Mouse (Mus musculus) embryo, embryonic 11.5 days (tissue): ENCODE results near the gene Tbc1d10b.
"Not testable (repeated sequence)": the region's sequence is repeated elsewhere in the genome, so short reads cannot be mapped to it uniquely, and the experiment has no call there.

Experiments used
- DNase-seq: peaks from one replicate; pipeline ENCODE4 v3.0.0-alpha.2; 2012; ENCODE audit warnings: low read depth, low spot score

The Tbc1d10b gene

DNA sequence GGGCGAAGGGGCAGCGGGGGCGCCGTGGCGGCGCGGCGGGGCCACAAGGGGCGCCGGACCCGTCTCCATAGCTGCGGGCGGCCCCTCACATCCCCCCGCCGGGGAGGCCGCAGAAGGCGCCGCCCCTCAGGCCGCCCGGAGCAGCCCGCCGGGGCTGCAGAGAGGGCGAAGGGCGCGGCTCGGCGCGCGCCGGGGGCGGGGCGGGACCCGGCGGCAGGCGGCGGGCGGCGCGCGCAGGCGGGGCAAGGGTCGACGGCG, at the start of gene Tbc1d10b:
Gene Tbc1d10b (minus strand): TSS at position 174 of the 258 bp plus-strand sequence.
- no peak for DNase-seq

DNA sequence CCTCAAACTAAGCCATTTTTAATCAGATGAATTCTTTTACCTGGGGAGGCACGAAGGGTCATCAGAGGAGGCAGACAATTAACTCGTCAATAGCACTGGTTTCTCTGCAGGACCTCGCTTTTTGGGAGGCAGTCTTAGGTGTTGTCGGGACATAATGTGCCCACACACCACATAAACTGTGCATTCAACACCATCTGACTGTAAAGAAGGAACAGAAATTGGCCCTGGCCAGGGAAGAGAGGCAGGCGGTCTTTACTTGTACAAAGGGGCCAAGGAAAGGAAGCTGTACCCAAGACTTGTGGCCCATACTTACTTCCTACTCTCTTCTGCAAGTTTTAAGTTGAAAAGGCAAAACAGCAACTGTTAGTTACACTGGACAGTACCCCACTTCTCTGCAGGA, 48.2 kb upstream of the Tbc1d10b start:
- DNase-seq = no peak

DNA sequence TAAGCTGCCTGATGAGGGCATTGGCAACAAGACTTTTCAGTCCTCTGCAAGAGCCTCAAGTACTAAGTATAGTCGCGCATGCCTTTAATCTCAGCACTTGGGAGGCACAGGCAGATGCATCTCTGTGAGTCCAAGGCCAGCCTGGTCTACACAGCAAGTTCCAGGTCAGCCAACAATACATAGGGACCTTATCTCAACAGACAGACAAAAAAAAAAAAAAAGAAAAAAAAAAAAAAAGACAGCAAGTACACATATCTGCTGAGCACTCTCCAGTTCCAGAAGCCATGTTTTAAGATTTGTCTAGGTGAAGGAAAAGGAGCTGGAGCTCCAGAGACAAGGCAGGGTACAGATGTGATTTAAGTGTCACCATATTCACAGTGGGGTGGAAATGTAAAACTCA, 47.7 kb upstream of the Tbc1d10b start:
- no peak for DNase-seq

DNA sequence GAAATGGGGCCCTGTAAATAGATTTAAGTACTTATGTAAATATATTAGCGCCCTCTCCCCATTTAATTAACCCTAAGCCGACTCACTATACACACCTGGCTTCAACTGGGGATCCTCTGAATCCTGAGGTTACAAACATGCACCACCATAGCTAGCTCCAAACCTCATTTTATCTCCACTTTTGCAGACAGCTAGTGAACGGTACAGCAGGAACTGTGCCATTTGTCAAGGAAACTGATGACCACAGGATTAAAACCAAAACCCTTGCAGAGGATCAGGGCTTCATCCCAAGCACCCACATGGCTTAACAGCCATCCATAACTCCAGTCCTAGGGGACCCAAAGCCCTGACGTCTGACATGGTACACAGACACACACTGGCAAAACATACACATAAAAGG, 46.7 kb upstream of the Tbc1d10b start:
- no peak for DNase-seq

DNA sequence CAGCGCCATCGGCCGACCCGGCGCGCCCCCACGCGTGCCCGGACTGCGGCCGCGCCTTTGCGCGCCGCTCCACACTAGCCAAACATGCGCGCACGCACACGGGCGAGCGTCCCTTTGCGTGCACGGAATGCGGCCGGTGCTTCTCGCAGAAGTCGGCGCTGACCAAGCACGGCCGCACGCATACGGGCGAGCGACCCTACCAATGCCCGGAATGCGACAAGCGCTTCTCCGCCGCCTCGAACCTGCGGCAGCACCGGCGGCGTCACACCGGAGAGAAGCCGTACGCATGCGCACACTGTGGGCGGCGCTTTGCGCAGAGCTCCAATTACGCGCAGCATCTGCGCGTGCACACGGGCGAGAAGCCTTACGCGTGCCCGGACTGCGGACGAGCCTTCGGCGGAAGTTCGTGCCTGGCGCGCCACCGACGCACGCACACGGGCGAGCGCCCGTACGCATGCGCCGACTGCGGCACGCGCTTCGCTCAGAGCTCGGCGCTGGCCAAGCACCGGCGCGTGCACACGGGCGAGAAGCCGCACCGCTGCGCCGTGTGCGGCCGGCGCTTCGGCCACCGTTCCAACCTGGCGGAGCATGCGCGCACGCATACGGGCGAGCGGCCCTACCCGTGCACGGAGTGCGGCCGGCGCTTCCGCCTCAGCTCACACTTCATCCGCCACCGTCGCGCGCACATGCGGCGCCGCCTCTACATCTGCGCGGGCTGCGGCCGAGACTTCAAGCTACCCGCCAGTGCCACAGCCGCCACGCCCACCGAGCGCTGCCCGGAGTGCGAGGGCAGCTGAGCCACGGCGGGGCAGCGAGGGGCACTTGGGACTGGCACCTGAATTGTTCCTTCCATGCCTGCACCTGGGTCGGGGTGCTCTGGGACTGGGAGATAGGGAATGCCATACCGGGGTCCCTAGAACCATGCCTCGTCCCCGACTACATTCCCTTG, 45.8 kb upstream of the Tbc1d10b start:
- DNase-seq = peak; percentile 96

DNA sequence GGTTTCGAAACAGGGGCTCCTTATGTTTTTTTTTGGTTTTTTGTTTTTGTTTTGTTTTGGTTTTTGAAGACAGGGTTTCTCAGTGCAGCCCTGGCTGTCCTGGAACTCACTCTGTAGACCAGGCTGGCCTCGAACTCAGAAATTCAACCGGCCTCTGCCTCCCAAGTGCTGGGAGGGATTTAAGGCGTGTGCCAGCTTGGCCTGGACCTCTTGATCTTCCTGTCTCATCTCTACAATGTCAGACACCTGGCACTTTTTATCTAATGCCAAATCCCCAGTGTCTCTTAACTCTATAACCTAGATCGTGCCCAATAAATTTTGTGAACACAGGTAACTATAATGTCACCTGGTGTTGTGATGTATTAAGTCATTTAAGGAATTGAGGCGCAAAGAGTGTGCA, 45.1 kb upstream of the Tbc1d10b start:
- no peak for DNase-seq

DNA sequence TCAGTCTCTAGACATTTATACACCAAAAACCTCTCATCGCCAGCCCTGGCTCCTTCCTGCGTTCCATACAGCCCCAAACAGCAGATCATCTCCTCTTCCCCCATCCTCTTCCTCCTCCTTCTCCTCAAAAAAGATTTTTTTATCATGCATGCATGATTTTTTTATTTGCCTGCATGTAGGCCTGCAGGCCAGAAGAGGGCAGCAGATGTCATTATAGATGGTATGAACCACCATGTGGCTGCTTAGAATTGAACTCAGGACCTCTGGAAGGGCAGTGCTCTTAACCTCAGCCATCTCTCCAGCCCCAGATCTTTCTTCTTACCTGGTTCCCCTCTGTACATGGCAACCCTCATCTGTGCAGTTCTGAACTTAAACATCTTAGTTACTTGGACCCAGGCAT, 44.1 kb upstream of the Tbc1d10b start:
- DNase-seq = no peak

DNA sequence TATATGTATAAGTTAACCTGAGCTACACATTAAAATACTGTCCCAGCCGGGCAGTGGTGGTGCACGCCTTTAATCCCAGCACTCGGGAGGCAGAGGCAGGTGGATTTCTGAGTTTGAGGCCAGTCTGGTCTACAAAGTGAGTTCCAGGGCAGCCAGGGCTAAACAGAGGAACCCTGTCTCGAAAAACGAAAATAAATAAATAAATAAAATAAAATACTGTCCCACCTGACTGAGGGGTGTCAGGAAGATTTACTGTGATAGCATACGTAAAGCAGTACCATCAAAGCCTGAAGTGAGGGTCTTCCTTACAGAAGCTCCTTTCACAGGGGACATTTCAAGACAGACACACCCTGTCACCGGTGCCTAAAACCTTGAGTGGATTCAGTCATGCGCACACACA, 42.2 kb upstream of the Tbc1d10b start:
- not testable (repeated sequence) for DNase-seq

DNA sequence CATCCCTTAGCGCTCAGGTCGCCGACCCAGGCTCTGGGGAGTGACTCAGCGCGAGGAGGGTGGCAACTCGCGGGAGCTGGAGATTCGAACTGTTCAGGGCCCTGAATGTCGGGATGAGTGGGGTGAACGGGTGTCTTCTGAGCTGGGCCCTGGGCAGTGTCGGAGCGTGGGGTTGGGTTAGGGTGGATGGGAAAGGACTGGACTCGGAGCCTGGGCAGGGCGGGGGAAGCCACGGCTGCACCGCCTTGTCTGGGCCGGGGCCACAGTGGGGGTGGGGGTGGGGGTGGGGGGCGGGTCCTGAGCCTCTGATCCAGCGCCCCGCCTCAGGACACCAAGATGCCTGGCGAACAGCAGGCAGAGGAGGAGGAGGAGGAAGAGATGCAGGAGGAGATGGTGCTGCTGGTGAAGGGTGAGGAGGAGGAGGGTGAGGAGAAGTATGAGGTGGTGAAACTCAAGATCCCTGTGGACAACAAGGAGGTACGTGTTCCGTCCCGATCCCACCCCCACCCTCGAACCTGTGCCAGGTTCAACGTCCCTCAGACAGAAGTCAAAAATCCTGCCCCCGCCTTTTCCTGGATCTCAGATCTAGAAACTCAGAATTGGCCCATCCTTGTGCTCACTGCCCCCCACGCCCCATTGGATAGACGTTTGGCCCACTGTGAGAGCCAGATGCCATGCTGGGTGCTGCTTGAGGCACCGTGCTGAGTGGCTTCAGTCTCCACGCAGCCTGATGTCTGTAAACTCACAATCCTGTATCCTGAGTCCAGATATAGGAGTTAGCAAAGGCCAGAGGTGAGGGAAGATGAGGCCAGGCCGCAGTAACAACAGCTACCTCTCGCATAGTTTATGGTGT, 36.6 kb upstream of the Tbc1d10b start:
- DNase-seq = no peak

DNA sequence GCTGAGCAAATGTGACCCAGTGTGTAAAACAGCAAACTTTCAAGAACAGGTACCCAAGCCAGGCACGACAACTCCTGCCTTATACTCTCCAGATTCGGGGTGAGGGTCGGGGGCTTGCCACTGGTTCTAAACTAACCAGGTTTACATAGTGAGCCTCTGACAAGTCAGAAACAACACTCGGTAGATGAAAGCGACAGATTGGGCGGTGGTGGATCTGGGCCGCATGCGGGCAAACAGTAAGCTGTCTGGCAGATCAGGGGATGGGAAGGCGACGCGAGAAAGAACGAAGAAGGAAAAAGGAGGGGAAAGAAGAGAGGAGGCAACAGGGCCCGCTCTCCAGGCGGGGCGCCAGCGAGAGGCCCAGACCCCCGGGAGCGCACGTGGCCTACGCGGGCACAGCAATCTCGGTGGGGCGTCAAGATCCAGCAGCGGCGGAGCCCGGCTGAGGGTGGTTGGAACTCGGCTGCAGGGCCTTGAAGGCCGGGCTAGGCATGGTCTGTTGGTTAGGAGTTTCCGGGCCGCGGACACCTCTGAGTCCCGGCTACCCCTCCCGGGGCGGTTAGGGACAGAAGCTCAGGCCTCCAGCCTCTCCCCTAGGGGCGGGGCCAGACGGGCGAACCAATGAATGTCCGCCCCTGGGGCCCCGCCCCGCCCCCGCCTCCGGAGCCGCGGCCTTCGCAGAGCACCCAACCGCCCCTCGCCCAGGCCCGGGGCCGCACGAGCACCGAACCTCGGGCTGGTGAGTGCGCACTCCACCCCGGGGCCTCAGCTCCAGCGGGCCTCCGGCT, 35.8 kb upstream of the Tbc1d10b start, which contains the start of gene Zfp771:
Gene Zfp771 (plus strand): TSS at position 405 of the 788 bp plus-strand sequence.
- DNase-seq = peak; percentile 88

DNA sequence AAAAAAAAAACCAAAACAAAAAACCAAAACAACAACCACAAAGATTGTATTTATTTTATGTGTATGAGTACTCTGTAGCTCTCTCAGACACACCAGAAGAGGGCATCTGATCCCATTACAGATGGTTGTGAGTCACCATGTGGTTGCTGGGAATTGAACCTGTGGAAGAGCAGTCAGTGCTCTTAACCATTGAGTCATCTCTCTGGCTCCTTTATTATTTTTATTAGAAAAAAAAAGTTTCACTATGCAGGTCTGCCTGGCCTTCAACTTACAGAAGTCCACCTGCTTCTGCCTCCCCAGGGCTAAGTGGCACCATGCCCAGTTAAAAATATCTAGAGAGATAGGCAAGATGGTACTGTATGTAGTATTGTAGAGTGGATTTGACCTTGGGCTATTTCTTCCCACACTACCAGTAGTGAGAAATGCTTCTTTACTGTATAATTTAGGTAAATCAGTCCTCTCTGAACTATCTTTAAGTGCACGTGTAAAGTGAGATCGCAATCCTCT, 35.1 kb upstream of the Tbc1d10b start:
- no peak for DNase-seq

DNA sequence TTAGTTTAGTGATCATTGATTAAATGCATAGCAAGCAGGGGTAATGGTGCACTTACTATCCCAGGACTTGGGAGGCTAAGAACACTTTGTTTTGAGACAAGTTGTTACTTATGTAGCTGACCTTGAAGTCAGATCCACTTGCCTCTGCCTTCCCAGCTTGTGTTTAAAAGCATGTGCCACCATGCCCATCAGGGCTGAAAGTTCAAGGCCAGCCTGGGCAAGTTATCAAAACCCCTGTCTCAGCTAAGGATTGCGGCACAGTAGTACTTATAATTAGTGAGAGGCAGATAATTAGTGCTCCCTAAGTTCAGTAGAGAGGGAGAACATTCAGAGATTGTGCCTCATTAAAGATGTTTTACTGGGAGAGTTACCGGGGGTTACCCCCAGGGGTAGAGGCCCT, 26.5 kb upstream of the Tbc1d10b start:
- no peak for DNase-seq

DNA sequence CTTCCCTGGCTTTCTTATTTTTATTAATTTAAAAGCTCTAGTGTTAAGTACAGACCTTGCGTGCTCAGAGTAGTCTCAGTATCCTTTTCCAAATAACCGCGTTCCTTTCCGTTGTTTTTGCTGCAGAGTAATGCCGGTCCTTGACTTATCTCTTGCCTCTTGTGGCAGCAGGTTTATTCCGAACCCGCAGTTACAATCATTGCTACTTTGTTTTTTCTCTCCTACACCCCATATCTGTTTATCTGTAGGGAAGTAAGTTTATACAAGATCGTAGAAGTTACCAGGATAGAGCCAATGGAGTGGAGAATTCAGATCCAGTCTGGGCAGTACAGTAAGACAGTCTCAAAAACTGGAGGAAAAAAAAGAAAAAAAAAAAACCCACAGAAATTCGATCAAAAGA, 25.5 kb upstream of the Tbc1d10b start:
- DNase-seq = no peak

DNA sequence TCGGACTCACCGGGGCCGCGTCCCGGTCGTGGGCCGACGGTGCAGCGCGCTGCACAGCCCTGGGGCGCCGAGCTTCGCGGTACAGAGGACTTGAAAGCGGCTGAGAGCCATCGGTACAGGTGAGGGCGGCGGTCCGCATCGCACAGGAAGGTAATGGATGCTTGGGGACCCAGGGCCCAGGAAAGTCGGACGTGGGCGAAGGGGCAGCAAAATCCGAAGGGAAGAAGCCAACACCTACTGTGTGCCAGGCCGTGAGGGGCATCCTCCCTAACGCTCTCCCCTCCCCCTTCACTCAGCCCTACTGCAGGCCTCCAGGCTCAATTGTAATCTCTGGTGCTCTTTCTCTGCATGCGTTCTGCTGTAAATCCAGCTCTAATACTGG, 25.1 kb upstream of the Tbc1d10b start:
- no peak for DNase-seq

DNA sequence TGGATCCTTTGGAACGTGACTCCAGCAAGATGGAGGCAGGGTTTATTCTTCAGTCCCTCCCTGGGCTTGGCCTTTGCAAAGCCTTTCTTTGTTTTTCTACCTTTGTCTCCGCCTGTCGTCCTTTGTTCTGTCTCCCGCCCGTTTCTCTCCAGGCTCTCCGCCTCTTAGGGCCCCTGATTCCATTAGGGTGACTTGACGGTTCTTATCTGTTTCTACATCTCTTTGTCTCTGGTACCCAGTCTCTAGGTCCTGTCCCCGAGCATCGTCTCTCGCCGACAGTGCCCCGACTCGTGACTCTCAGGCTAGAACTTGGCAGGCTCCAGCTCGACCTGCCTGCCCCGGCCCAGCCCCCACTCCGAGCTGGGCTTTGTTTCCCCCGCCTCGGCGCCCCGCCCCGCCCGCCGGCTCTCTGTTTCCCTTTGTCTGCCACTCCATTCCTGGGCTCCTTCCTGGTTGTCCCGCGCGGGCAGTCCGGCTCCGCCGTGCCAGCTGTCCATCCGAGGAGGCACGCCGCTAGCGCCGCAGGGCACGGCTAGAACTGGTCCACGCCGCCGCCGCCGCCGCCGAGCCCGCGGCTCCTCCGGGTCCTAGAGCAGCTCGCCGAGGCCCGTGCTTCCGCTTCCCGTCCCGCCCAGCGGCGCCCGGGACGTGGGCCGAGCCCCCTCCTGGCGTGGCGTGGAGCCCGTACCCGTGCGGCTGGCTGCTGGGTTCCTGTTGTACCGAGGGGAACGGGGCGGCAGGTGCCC, 24.5 kb upstream of the Tbc1d10b start, which contains the start of the genes Zfp553 and Sept1:
Gene Zfp553 (plus strand): TSS at position 440 of the 746 bp plus-strand sequence.
Gene Sept1 (minus strand): TSS at position 509 of the 746 bp plus-strand sequence.
- peak; percentile 76 for DNase-seq

DNA sequence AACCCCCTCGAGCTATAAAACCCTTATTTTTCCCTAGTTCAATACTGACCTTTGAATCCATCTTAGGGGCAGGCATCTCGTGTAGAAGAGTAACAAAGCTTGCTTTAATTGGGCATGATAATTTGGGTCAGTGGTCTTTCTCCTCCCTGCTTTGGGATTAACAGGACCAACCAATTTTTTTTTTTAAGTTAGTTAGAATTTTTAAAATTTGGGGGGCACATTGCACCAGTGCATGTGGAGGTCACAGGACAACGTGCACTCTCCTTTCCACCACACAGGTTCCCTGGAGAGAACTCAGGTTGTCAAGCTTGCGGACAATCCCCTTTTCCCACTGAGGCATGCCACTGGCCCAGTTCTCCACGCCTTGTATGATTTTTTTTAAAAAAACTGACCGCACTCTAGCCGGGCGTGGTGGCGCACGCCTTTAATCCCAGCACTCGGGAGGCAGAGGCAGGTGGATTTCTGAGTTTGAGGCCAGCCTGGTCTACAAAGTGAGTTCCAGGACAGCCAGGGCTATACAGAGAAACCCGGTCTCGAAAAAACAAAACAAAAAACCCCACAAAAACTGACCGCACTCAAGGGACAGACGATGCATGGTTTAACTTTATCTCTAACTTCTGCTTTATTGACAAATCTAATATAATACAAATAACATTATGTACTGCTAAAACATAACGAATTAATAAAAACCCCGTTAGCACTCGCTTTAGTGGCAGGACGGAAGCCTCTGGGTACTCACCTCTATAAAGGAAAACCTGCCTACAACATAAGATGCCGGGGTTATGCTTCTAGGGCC, 23.8 kb upstream of the Tbc1d10b start:
- no peak for DNase-seq

DNA sequence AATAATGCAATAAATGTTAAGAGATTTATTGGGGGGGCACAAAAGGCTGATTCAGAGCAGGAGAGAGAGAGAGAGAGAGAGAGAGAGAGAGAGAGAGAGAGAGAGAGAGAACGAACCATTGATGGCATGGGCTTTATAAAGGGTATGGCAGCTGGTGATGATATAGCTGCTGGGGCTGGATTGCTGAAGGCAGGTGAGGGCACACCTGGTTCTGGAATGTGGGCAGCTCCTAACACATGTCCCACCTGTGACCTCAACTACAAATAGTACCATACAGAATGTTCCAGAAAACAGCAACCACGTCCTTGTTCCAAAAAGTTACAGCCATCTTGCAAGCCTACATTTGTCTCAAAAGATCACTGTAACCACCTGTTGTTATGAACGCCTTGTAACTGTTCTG, 23.1 kb upstream of the Tbc1d10b start:
- no peak for DNase-seq

DNA sequence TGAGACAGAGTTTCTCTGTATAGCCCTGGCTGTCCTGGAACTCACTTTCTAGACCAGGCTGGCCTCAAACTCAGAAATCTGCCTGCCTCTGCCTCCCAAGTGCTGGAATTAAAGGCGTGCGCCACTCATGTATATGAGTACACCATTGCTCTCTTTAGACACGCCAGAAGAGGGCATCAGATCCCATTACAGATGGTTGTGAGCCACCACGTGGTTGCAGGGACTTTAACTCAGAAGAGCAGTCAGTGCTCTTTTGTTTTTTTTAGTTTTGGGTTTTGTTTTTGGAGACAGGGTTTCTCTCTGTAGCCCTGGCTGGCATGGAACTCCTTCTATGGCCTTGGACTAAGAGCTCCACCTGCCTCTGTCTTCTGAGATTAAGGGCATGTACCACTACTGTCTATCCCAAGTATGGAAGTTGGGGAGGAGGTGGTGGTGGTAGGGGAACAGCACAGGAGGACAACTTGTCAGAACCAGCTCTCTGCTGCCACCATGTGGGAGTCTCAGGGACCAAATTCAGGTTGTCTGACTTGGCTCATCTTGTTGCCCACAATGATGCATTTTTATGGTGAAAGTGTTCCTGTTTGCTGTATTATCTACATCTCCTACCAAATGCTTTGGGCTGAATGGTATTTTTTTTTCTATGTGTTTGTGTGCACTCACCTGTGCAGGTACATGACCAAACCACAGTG, 20.5 kb upstream of the Tbc1d10b start:
- DNase-seq = no peak
